Comparison of ENCODE assay signal across 9 mouse cellular contexts in genomic region chr12:69733518-69733917, GRCm38 (mm10). TPM values are rescaled to one million over a fixed set of nuclear protein-coding genes. Genes with fewer than 3 reads are reported as not detected.
DNase-seq lines count a peak whose midpoint lies in the region; ATAC-seq and TF ChIP-seq lines count a peak whose summit lies in the region.
"Had no signal": no experiment of that assay in that cellular context is flagged by ENCODE, and none has a peak within 500 bp of the region (broad histone marks: within the 10 kb centered on the region; RNA-seq: fewer than 3 reads in every experiment).

No protein-coding gene starts in this region.

- H3K9ac ChIP-seq in forebrain, postnatal 0 days, result no peak overlapping the region
- H3K9ac ChIP-seq: neural tube, embryonic 12.5 days had no signal

- H3K27ac ChIP-seq in layer of hippocampus, adult 2 months, result peak overlapping the region; percentile 23; the same call in 1 of the 2 replicates
- no peak overlapping the region for H3K27ac ChIP-seq in forebrain, postnatal 0 days (ENCODE audit: low read depth, low read length)
- H3K27ac ChIP-seq: neural tube, embryonic 12.5 days had no signal

- no peaks in the 10 kb centered on the region for H3K4me1 ChIP-seq in forebrain, postnatal 0 days (ENCODE audit: insufficient read depth)
- H3K4me1 ChIP-seq: neural tube, embryonic 12.5 days had no signal

- H3K4me2 ChIP-seq in forebrain, postnatal 0 days (ENCODE audit: low read depth), result no peak overlapping the region
- H3K4me2 ChIP-seq: neural tube, embryonic 12.5 days had no signal

- TF ChIP-seq CTCF in layer of hippocampus, adult 2 months (conservative IDR thresholded peaks at IDR 0.05), result peak; percentile 92
- TF ChIP-seq CTCF in forebrain, postnatal 0 days (IDR thresholded peaks at IDR 0.05; ENCODE audit: low read depth), result peak; percentile 76

- H3K36me3 ChIP-seq in forebrain, postnatal 0 days (ENCODE audit: insufficient read depth), result no peaks in the 10 kb centered on the region
- H3K36me3 ChIP-seq: neural tube, embryonic 12.5 days had no signal

- H3K27me3 ChIP-seq in forebrain, postnatal 0 days (ENCODE audit: insufficient read depth, low read length), result no peaks in the 10 kb centered on the region
- H3K27me3 ChIP-seq: neural tube, embryonic 12.5 days had no signal

- no peaks in the 10 kb centered on the region for H3K9me3 ChIP-seq in forebrain, postnatal 0 days (ENCODE audit: low read length)
- H3K9me3 ChIP-seq: neural tube, embryonic 12.5 days had no signal

- no peak overlapping the region for H3K4me3 ChIP-seq in layer of hippocampus, adult 2 months
- H3K4me3 ChIP-seq in forebrain, postnatal 0 days (ENCODE audit: low read depth, low read length), result no peak overlapping the region
- H3K4me3 ChIP-seq: neural tube, embryonic 12.5 days had no signal

- peak; percentile 69 for ATAC-seq in forebrain, postnatal 0 days
- ATAC-seq in megakaryocyte-erythroid progenitor cell, adult 5-6 weeks (replicated peaks; ENCODE audit: low FRiP score, low TSS enrichment, poor library complexity, severe bottlenecking), result peak; percentile 79; the same call in 1 of the 2 replicates

- WGBS in forebrain, postnatal 0 days, result under 1% methylated on average over 2 of the region's 2 CpGs

- DNase-seq in layer of hippocampus, adult 2 months (ENCODE audit: low spot score in 2 of 2), result no peak
- no peak for DNase-seq in layer of hippocampus, postnatal 10 days (ENCODE audit: low spot score in 2 of 2)
- DNase-seq in NIH3T3 (ENCODE audit: low read depth), result peak; percentile 75
- peak; percentile 18 for DNase-seq in forebrain, postnatal 0 days
- DNase-seq in left cerebral cortex, adult 18-20 months (ENCODE audit: low spot score in 2 of 2), result no peak
- no peak for DNase-seq in neural tube, embryonic 10.5 days (ENCODE audit: extremely low spot score, low spot score)
- no peak for DNase-seq in kidney, adult 18-20 months

RNA-seq across cellular contexts. Expression of gene Atp5s, which starts 8.8 kb away (rescaled TPM):
- total RNA-seq in layer of hippocampus, adult 2 months (2021), result 10 to 100 TPM; 30.0 to 33.3 TPM
- total RNA-seq in layer of hippocampus, postnatal 10 days (2021), result 10 to 100 TPM; 22.2 to 29.0 TPM
- 16.1 and 19.9 TPM in 2 replicates for total RNA-seq in forebrain, postnatal 0 days (2014; rRNA removed)
- polyA plus RNA-seq in forebrain, postnatal 0 days (2015; fragmentation: Nextera tagmentation; extraction: Ambion mirVana), result 23.0 and 25.7 TPM in 2 replicates
- total RNA-seq in megakaryocyte-erythroid progenitor cell, adult 5-6 weeks (2014; fragmentation: Nextera tagmentation), result 35.6 and 62.7 TPM in 2 replicates
- 10.6 and 13.0 TPM in 2 replicates for total RNA-seq in megakaryocyte-erythroid progenitor cell, adult 5-6 weeks (2017)
- 10 to 100 TPM; 32.7 to 32.8 TPM for total RNA-seq in left cerebral cortex, adult 18-20 months (2021)

RNA-seq across cellular contexts. Expression of gene L2hgdh, which starts 8.8 kb away (rescaled TPM):
- 10 to 100 TPM; 14.9 to 17.9 TPM for total RNA-seq in layer of hippocampus, adult 2 months (2021)
- 10 to 100 TPM; 12.8 to 14.2 TPM for total RNA-seq in layer of hippocampus, postnatal 10 days (2021)
- 12.3 and 13.3 TPM in 2 replicates for total RNA-seq in forebrain, postnatal 0 days (2014; rRNA removed)
- 5.7 and 8.5 TPM in 2 replicates for polyA plus RNA-seq in forebrain, postnatal 0 days (2015; fragmentation: Nextera tagmentation; extraction: Ambion mirVana)
- 25.7 and 36.9 TPM in 2 replicates for total RNA-seq in megakaryocyte-erythroid progenitor cell, adult 5-6 weeks (2014; fragmentation: Nextera tagmentation)
- total RNA-seq in megakaryocyte-erythroid progenitor cell, adult 5-6 weeks (2017), result 27.9 and 54.3 TPM in 2 replicates
- 10 to 100 TPM; 21.9 TPM for total RNA-seq in left cerebral cortex, adult 18-20 months (2021)

RNA-seq across cellular contexts. Expression of gene Sos2, which starts 51.9 kb away (rescaled TPM):
- 10 to 100 TPM; 31.5 to 37.3 TPM for total RNA-seq in layer of hippocampus, adult 2 months (2021)
- total RNA-seq in layer of hippocampus, postnatal 10 days (2021), result 10 to 100 TPM; 31.8 to 34.1 TPM
- 29.8 and 30.4 TPM in 2 replicates for total RNA-seq in forebrain, postnatal 0 days (2014; rRNA removed)
- 3.6 and 5.6 TPM in 2 replicates for polyA plus RNA-seq in forebrain, postnatal 0 days (2015; fragmentation: Nextera tagmentation; extraction: Ambion mirVana)
- 64.5 and 74.0 TPM in 2 replicates for total RNA-seq in megakaryocyte-erythroid progenitor cell, adult 5-6 weeks (2014; fragmentation: Nextera tagmentation)
- 30.2 and 36.3 TPM in 2 replicates for total RNA-seq in megakaryocyte-erythroid progenitor cell, adult 5-6 weeks (2017)
- 10 to 100 TPM; 36.3 to 39.6 TPM for total RNA-seq in left cerebral cortex, adult 18-20 months (2021)

RNA-seq across cellular contexts. Expression of gene Cdkl1, which starts 57.5 kb away (rescaled TPM):
- 10 to 100 TPM; 21.5 to 27.4 TPM for total RNA-seq in layer of hippocampus, adult 2 months (2021)
- 10 to 100 TPM; 25.1 to 27.9 TPM for total RNA-seq in layer of hippocampus, postnatal 10 days (2021)
- 30.8 and 35.7 TPM in 2 replicates for total RNA-seq in forebrain, postnatal 0 days (2014; rRNA removed)
- polyA plus RNA-seq in forebrain, postnatal 0 days (2015; fragmentation: Nextera tagmentation; extraction: Ambion mirVana), result 13.7 and 16.9 TPM in 2 replicates
- 0.27 and 0.57 TPM in 2 replicates for total RNA-seq in megakaryocyte-erythroid progenitor cell, adult 5-6 weeks (2014; fragmentation: Nextera tagmentation)
- 1.2 and 2.1 TPM in 2 replicates for total RNA-seq in megakaryocyte-erythroid progenitor cell, adult 5-6 weeks (2017)
- 10 to 100 TPM; 33.2 to 35.5 TPM for total RNA-seq in left cerebral cortex, adult 18-20 months (2021)

Comparison
In these comparisons a context has a peak if more than half of its experiments do, and no peak if none do; other contexts are left out.
1. DNase-seq: peak in NIH3T3 (single experiment) and forebrain, postnatal 0 days (single experiment); none in layer of hippocampus, adult 2 months (0 of 2), layer of hippocampus, postnatal 10 days (0 of 2), left cerebral cortex, adult 18-20 months (0 of 2), neural tube, embryonic 10.5 days (single experiment) and kidney, adult 18-20 months (single experiment).